Mouse (Mus musculus) erythroblast, embryonic 14.5 days (primary cell): Measurements from ENCODE around the gene Npy. TPM values are rescaled to one million over a fixed set of nuclear protein-coding genes. Genes with fewer than 3 reads are reported as not detected.

Source experiments
- H3K27me3 ChIP-seq: 2 replicates; pipeline ENCODE4 v1.6.1; 2012; ENCODE audit warnings: inconsistent platforms; ENCODE audit not compliant: control insufficient read depth
- H3K36me3 ChIP-seq: 2 replicates; pipeline ENCODE4 v1.6.1; 2012; ENCODE audit warnings: mild to moderate bottlenecking, inconsistent platforms; ENCODE audit not compliant: control insufficient read depth
- H3K4me1 ChIP-seq: 2 replicates; pipeline ENCODE4 v1.6.1; 2012; ENCODE audit warnings: inconsistent platforms; ENCODE audit not compliant: control insufficient read depth
- H3K4me3 ChIP-seq: replicated peaks from 2 replicates; pipeline ENCODE3; 2012; ENCODE audit warnings: moderate library complexity, mild to moderate bottlenecking, inconsistent platforms
- H3K9me3 ChIP-seq: 2 replicates; pipeline ENCODE4 v1.6.1; 2012; ENCODE audit warnings: low read length, inconsistent platforms, mixed read lengths; ENCODE audit not compliant: control insufficient read depth
- GATA1 ChIP-seq: IDR thresholded peaks from 2 replicates; pipeline ENCODE4 v1.6.1; 2012; ENCODE audit warnings: low read length, inconsistent platforms, mixed read lengths
- TAL1 ChIP-seq: IDR thresholded peaks from 3 replicates; pipeline ENCODE4 v1.6.1; 2012; ENCODE audit warnings: low read length, inconsistent platforms, mixed read lengths
- polyA plus RNA-seq: library from polyadenylated mRNA; stranded (reverse); fragments of >175 nt; gene quantifications from 2 replicates; pipeline ENCODE4 v1.2.3, GENCODE M21; 2012

The Npy gene
- polyA plus RNA-seq, 1 experiment: 0.35 TPM

DNA sequence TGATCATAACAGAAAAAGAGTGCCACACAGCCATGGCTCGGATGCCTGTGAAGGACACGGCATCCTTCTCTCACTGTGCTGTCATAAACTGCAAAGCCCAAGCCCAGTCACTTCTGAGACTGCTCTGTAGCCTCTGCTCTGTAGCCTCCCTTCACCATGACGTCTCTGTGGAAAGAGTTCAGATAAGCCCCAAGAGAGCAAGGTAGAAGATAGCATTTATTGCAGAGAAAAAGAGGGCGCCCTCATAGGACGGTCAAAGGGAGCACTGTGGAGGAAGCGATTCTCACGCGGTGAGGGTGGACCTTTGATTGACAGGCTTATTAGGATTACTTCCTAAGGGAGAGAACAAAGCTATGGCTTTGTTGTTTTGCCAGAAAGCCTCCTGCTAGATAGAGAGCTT, 18.4 kb upstream of the Npy start:
- Histone ChIP-seq H3K9me3 (no peaks in the 10 kb centered on the region), H3K27me3 (no peaks in the 10 kb centered on the region), H3K4me1 (no peaks in the 10 kb centered on the region), H3K4me3 (no peak overlapping the region), H3K36me3 (no peaks in the 10 kb centered on the region)
- no peak for TF ChIP-seq TAL1
- TF ChIP-seq GATA1: no peak

GRCm38 (mm10) chr6:49808076-49808475, 14.4 kb upstream of the Npy start:
- TF ChIP-seq TAL1 (no peak), GATA1 (no peak)
- H3K36me3 ChIP-seq: no peaks in the 10 kb centered on the region
- no peaks in the 10 kb centered on the region for H3K27me3 ChIP-seq
- no peak overlapping the region for H3K4me3 ChIP-seq
- H3K9me3 ChIP-seq: no peaks in the 10 kb centered on the region
- H3K4me1 ChIP-seq: no peaks in the 10 kb centered on the region

- Histone ChIP-seq H3K36me3 (no peaks in the 10 kb centered on the region), H3K27me3 (peaks cover 22% of the 10 kb centered on the region), H3K4me3 (no peak overlapping the region), H3K9me3 (no peaks in the 10 kb centered on the region), H3K4me1 (no peaks in the 10 kb centered on the region)
- TF ChIP-seq TAL1 (no peak), GATA1 (no peak)
Measured at GRCm38 (mm10) chr6:49817183-49817582, 5.3 kb upstream of the Npy start.

- TF ChIP-seq GATA1: no peak
- no peak for TF ChIP-seq TAL1
- peaks cover 27% of the 10 kb centered on the region for H3K27me3 ChIP-seq
- no peaks in the 10 kb centered on the region for H3K36me3 ChIP-seq
- H3K4me1 ChIP-seq: no peaks in the 10 kb centered on the region
- H3K4me3 ChIP-seq: no peak overlapping the region
- H3K9me3 ChIP-seq: no peaks in the 10 kb centered on the region
Measured at GRCm38 (mm10) chr6:49817625-49818024, 4.9 kb upstream of the Npy start.

- no peaks in the 10 kb centered on the region for H3K4me1 ChIP-seq
- TF ChIP-seq GATA1: no peak
- TF ChIP-seq TAL1: no peak
- H3K9me3 ChIP-seq: no peaks in the 10 kb centered on the region
- no peak overlapping the region for H3K4me3 ChIP-seq
- H3K36me3 ChIP-seq: no peaks in the 10 kb centered on the region
- H3K27me3 ChIP-seq: peaks cover 47% of the 10 kb centered on the region
Measured at GRCm38 (mm10) chr6:49822871-49823230, 341 bp downstream of the Npy start.

- H3K4me1 ChIP-seq: no peaks in the 10 kb centered on the region
- H3K36me3 ChIP-seq: no peaks in the 10 kb centered on the region
- no peak overlapping the region for H3K4me3 ChIP-seq
- no peaks in the 10 kb centered on the region for H3K9me3 ChIP-seq
- peaks cover 47% of the 10 kb centered on the region for H3K27me3 ChIP-seq
- TF ChIP-seq TAL1 (no peak), GATA1 (no peak)
Measured at GRCm38 (mm10) chr6:49823371-49823770, 861 bp downstream of the Npy start.

GRCm38 (mm10) chr6:49823821-49824220, 1.3 kb downstream of the Npy start:
- no peaks in the 10 kb centered on the region for H3K9me3 ChIP-seq
- no peaks in the 10 kb centered on the region for H3K36me3 ChIP-seq
- no peak overlapping the region for H3K4me3 ChIP-seq
- H3K4me1 ChIP-seq: no peaks in the 10 kb centered on the region
- no peak for TF ChIP-seq GATA1
- no peak for TF ChIP-seq TAL1
- peaks cover 47% of the 10 kb centered on the region for H3K27me3 ChIP-seq

GRCm38 (mm10) chr6:49831579-49831978, 9.1 kb downstream of the Npy start:
- Histone ChIP-seq H3K4me3 (no peak overlapping the region), H3K36me3 (no peaks in the 10 kb centered on the region)
- TF ChIP-seq GATA1: no peak
- TF ChIP-seq TAL1: no peak

DNA sequence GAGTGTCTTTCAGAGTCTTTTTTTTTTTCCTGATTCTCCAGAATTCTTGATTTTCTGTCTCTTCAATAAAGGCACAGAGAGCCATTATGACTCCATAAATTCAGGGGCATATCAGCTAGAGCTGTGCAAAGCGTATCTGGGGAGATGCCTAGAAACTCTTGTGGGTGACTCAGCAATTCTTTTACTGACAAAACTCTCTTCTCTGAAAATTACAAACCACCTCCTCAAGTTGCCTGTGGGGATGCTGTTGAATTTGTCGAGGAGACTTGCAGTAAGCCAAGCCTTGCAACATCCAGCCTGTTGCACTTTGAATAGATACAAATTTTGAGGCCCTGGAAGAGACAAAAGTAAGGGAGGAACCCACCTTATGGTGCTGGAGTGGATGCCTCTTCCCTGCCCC, 34.3 kb downstream of the Npy start:
- Histone ChIP-seq H3K4me1 (no peaks in the 10 kb centered on the region), H3K36me3 (no peaks in the 10 kb centered on the region), H3K27me3 (no peaks in the 10 kb centered on the region), H3K9me3 (no peaks in the 10 kb centered on the region), H3K4me3 (no peak overlapping the region)
- TF ChIP-seq GATA1 (no peak), TAL1 (no peak)

More at GRCm38 (mm10) chr6:49831579-49831978, 9.1 kb downstream of the Npy start:
- H3K27me3 ChIP-seq: no peaks in the 10 kb centered on the region
- no peaks in the 10 kb centered on the region for H3K9me3 ChIP-seq
- no peaks in the 10 kb centered on the region for H3K4me1 ChIP-seq

DNA sequence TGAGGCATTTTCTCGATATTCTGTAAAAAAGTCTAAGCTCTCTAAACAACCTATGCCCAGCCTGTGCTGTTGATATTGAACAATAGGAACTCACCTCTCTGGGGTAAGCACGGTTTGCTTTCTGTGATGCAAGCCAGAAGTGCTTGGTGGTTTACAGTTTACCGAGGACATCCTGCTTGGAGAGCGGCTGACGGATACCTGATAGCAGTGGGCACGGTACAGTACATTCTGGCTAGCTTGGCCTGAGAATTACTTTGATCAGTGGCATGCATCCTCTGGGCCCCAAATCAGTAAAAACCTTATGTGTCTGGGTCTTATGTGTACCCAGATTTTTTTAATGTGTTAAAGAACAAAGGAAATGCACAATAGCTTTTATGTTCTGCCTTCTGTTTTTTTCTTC, 45.1 kb downstream of the Npy start:
- Histone ChIP-seq H3K27me3 (no peaks in the 10 kb centered on the region), H3K4me3 (no peak overlapping the region), H3K36me3 (no peaks in the 10 kb centered on the region), H3K9me3 (no peaks in the 10 kb centered on the region), H3K4me1 (no peaks in the 10 kb centered on the region)
- no peak for TF ChIP-seq GATA1
- TF ChIP-seq TAL1: no peak
